In the genomic region with DNA sequence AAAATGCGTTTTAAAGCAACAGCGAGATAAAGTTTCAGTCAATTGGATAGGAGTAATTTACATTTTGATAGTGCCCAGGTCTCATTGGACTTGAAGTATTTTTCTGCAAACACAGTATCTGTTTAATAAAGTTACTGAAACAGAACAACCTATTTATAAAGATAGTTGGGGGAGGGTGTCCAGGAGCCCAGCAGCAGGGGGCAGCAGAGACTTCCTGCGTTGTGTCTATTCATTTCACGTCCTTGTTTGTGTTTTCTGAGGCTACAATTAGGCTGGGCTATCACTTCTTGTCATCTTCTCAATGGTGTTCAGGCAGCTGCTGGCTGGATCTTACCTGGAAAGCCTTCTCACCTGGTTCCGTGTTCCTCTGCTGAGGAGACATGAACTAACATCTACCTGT, we compare ENCODE assay signal across 9 mouse cellular contexts. TPM values are rescaled to one million over a fixed set of nuclear protein-coding genes. Genes with fewer than 3 reads are reported as not detected.
A peak's percentile ranks its signal among the peaks of the same experiment; 100 is the strongest.
DNase-seq lines count a peak whose midpoint lies in the region; ATAC-seq and TF ChIP-seq lines count a peak whose summit lies in the region.
"Had no signal": no experiment of that assay in that cellular context is flagged by ENCODE, and none has a peak within 500 bp of the region (broad histone marks: within the 10 kb centered on the region; RNA-seq: fewer than 3 reads in every experiment).

No protein-coding gene starts in this region.

- DNase-seq in gastrocnemius, adult 18-20 months (ENCODE audit: low spot score): peak; percentile 32
- DNase-seq in gastrocnemius, postnatal 25 days: no peak
- peak; percentile 63 for DNase-seq in 3T3-L1 (ENCODE audit: low read depth, low spot score)
- peak; percentile 55 for DNase-seq in ZHBTc4 (ENCODE audit: low read depth, low spot score)
- DNase-seq in frontal cortex, postnatal 25 days (ENCODE audit: low spot score in 2 of 2): peak; percentile 19 to 27
- DNase-seq in layer of hippocampus, adult 8-10 months (ENCODE audit: low spot score in 2 of 2): peak; percentile 5 to 46
- DNase-seq in midbrain, postnatal 0 days (ENCODE audit: low spot score): peak; percentile 49
- DNase-seq in yolk sac, embryonic 10.5 days (ENCODE audit: low spot score): peak; percentile 17

- no peak for ATAC-seq in midbrain, postnatal 0 days (ENCODE audit: low FRiP score)

- H3K9ac ChIP-seq in midbrain, postnatal 0 days (replicated peaks; ENCODE audit: low read length, poor library complexity, severe bottlenecking): no peak overlapping the region
- H3K9ac ChIP-seq: stomach, embryonic 15.5 days had no signal

- no peaks in the 10 kb centered on the region for H3K36me3 ChIP-seq in midbrain, postnatal 0 days (ENCODE audit: insufficient read depth, low read length)
- H3K36me3 ChIP-seq: stomach, embryonic 15.5 days had no signal

- 57% methylated on average over 5 of the region's 5 CpGs for WGBS in midbrain, postnatal 0 days

- no peak overlapping the region for H3K4me2 ChIP-seq in midbrain, postnatal 0 days (ENCODE audit: low read depth, low read length, poor library complexity, severe bottlenecking)
- H3K4me2 ChIP-seq: stomach, embryonic 15.5 days had no signal

- H3K27ac ChIP-seq in midbrain, postnatal 0 days (ENCODE audit: low read depth, low read length): no peak overlapping the region
- H3K27ac ChIP-seq: stomach, embryonic 15.5 days had no signal

- no peaks in the 10 kb centered on the region for H3K9me3 ChIP-seq in midbrain, postnatal 0 days (ENCODE audit: low read length)
- H3K9me3 ChIP-seq: stomach, embryonic 15.5 days had no signal

- H3K4me1 ChIP-seq in midbrain, postnatal 0 days (ENCODE audit: insufficient read depth, low read length): no peaks in the 10 kb centered on the region
- H3K4me1 ChIP-seq: stomach, embryonic 15.5 days had no signal

- no peaks in the 10 kb centered on the region for H3K27me3 ChIP-seq in midbrain, postnatal 0 days (ENCODE audit: insufficient read depth, low read length)
- H3K27me3 ChIP-seq: stomach, embryonic 15.5 days had no signal

- no peak overlapping the region for H3K4me3 ChIP-seq in midbrain, postnatal 0 days (ENCODE audit: low read depth, low read length)
- H3K4me3 ChIP-seq: stomach, embryonic 15.5 days had no signal

- TF ChIP-seq CTCF in midbrain, postnatal 0 days (IDR thresholded peaks at IDR 0.05): peak; percentile 72

RNA-seq across cellular contexts. Expression of a gene that starts 43.8 kb away (rescaled TPM):
- 1 to 10 TPM in 1 of 2 experiments, under 1 TPM in 1; 0.75 to 1.9 TPM for total RNA-seq in gastrocnemius, adult 18-20 months (2021)
- under 1 TPM; 0.16 to 0.31 TPM for total RNA-seq in gastrocnemius, postnatal 25 days (2021)
- 1 to 10 TPM; 2.6 to 4.2 (median 3.1) TPM for total RNA-seq in layer of hippocampus, adult 8-10 months (2022)
- 0.09 TPM in 1 of 2 replicates, not detected in the other for total RNA-seq in midbrain, postnatal 0 days (2014; rRNA removed)
- 0.12 and 0.37 TPM in 2 replicates for polyA plus RNA-seq in midbrain, postnatal 0 days (2015; fragmentation: Nextera tagmentation; extraction: Ambion mirVana)

RNA-seq across cellular contexts. Expression of a gene that starts 53.5 kb away (rescaled TPM):
- under 1 TPM in 1 of 2 experiments, not detected in 1; 0.07 TPM for total RNA-seq in gastrocnemius, adult 18-20 months (2021)
- total RNA-seq in gastrocnemius, postnatal 25 days (2021): not detected
- 1 to 10 TPM; 1.8 to 2.8 (median 2.4) TPM for total RNA-seq in layer of hippocampus, adult 8-10 months (2022)
- 0.05 and 0.71 TPM in 2 replicates for total RNA-seq in midbrain, postnatal 0 days (2014; rRNA removed)
- polyA plus RNA-seq in midbrain, postnatal 0 days (2015; fragmentation: Nextera tagmentation; extraction: Ambion mirVana): 0.21 and 0.45 TPM in 2 replicates
